Mouse (Mus musculus) E14TG2a.4 (cell line): ENCODE data around the gene Cd59b.
A peak's percentile ranks its signal among the peaks of the same experiment; 100 is the strongest.
"Not testable (repeated sequence)": the region's sequence is repeated elsewhere in the genome, so short reads cannot be mapped to it uniquely, and the experiment has no call there.

Experiments
- H3K27me3 ChIP-seq: 2 replicates; pipeline ENCODE4 v1.6.1; 2014; ENCODE audit warnings: low read length, control low read depth; ENCODE audit not compliant: insufficient read depth
- H3K36me3 ChIP-seq: 2 replicates; pipeline ENCODE4 v1.6.1; 2014; ENCODE audit warnings: low read length, control low read depth; ENCODE audit not compliant: insufficient read depth
- H3K4me1 ChIP-seq: replicated peaks from 2 replicates; pipeline ENCODE4 v1.6.1; 2014; ENCODE audit warnings: low read depth, low read length, control low read depth
- H3K4me3 ChIP-seq: replicated peaks from 2 replicates; pipeline ENCODE4 v1.5.1; 2014; ENCODE audit warnings: mild to moderate bottlenecking, low read length
- H3K9me3 ChIP-seq: 2 replicates; pipeline ENCODE4 v1.6.1; 2014; ENCODE audit warnings: low read length, control low read depth
- CTCF ChIP-seq: conservative IDR thresholded peaks from 2 replicates; pipeline ENCODE4 v1.5.1; 2014; ENCODE audit warnings: low read length
- NANOG ChIP-seq: IDR thresholded peaks from 2 replicates; pipeline ENCODE4 v1.6.1; 2014; ENCODE audit warnings: borderline replicate concordance, low read length, mixed read lengths
- POU5F1 ChIP-seq: IDR thresholded peaks from 2 replicates; pipeline ENCODE4 v1.6.1; 2014; ENCODE audit warnings: low read length, borderline replicate concordance

Gene Cd59b

DNA sequence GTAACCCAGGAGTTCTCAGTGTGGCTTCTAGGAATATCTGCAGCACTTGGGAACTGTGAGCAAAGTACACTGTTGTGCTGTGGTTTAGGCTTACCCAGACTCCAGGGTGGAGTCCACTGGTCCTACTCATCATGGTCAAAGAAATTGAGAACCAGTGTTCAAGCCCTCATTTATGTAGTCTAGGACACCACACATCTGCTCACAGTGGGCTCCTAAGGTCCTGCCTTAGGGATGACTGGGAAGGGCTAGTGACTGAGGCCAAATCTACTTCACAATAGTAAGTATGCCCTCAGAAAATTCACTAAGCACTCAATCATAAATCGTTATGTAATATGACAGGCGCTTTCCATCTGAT, 29.6 kb downstream of the Cd59b start:
- Histone ChIP-seq H3K36me3 (no peaks in the 10 kb centered on the region), H3K9me3 (no peaks in the 10 kb centered on the region), H3K4me1 (peaks cover 32% of the 10 kb centered on the region), H3K27me3 (no peaks in the 10 kb centered on the region), H3K4me3 (no peak overlapping the region)
- TF ChIP-seq CTCF (no peak), NANOG (no peak), POU5F1 (no peak)

DNA sequence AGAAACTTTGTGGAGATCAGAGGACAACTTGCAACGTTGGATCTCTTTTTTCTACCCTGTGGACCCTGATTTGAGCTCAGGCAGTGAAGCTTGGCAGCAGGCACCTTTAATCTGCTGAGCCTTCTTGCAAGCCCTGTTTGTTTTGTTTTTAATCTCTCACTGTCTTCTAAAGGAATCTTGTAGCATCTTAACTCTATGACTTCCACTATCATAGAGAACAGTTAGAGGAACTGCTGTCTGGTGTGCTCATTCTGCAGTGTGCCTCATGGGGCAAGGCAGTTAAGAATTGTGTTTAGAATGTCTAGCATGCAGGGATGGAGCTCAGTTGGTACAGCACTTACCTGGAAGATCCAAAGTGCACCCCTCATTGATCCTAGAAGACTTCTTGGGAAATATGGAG, 30.3 kb downstream of the Cd59b start:
- H3K9me3 ChIP-seq, result no peaks in the 10 kb centered on the region
- TF ChIP-seq POU5F1 (no peak), CTCF (no peak), NANOG (no peak)
- H3K4me3 ChIP-seq, result no peak overlapping the region
- peaks cover 32% of the 10 kb centered on the region for H3K4me1 ChIP-seq
- no peaks in the 10 kb centered on the region for H3K36me3 ChIP-seq
- H3K27me3 ChIP-seq, result no peaks in the 10 kb centered on the region

DNA sequence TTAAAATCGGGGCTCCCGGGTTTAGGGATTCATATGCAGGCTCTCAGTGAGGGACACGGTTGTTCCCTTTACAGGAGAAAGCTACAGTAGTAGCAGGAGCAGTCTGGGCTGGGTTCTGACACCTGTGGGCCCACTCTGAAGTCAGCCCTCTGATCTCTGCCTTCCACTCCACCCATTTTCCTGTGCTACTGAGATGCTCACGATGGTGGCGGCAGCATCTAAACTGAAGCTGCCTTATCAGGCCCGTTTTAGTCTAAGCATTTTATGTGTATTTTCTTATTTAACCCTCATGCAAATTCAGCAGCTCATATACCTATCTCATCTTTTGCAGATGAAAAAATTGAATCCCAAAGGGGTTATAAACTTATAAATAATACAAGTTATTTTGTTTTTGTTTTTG, 35.2 kb downstream of the Cd59b start:
- Histone ChIP-seq H3K36me3 (peaks cover 4% of the 10 kb centered on the region; the same call in 1 of the 2 replicates), H3K27me3 (no peaks in the 10 kb centered on the region), H3K4me1 (peaks cover 10% of the 10 kb centered on the region), H3K4me3 (no peak overlapping the region), H3K9me3 (no peaks in the 10 kb centered on the region)
- TF ChIP-seq CTCF (no peak), NANOG (no peak), POU5F1 (no peak)

DNA sequence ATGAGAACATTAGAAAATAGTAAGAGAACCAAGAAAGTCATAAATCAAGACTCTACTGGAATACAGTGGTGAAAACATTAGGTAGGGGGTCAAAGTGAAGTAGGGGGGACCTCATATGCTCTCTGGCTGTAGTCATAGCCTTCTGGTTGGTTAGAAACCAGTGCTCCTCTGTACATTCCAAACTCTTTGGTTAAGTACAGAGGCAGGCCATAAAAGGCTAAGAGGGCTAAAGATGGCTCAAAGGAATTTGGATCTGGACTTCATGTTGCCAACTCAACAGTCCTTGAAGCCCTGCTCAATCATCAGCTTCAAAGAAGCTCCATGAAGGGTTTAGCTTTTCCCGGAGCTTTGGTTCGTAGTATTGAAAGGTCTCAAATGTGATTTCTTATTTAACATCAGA, 39.4 kb downstream of the Cd59b start:
- not testable (repeated sequence) for H3K4me3 ChIP-seq, H3K27me3 ChIP-seq, H3K9me3 ChIP-seq, H3K36me3 ChIP-seq
- peaks cover 13% of the 10 kb centered on the region for H3K4me1 ChIP-seq

GRCm38 (mm10) chr2:104109528-104109927, 39.9 kb downstream of the Cd59b start:
- TF ChIP-seq POU5F1, result no peak
- Histone ChIP-seq H3K36me3 (peaks cover 4% of the 10 kb centered on the region; the same call in 1 of the 2 replicates), H3K9me3 (no peaks in the 10 kb centered on the region), H3K4me3 (peak overlapping the region; percentile 11; the same call in 1 of the 2 replicates), H3K27me3 (no peaks in the 10 kb centered on the region), H3K4me1 (peaks cover 13% of the 10 kb centered on the region)

DNA sequence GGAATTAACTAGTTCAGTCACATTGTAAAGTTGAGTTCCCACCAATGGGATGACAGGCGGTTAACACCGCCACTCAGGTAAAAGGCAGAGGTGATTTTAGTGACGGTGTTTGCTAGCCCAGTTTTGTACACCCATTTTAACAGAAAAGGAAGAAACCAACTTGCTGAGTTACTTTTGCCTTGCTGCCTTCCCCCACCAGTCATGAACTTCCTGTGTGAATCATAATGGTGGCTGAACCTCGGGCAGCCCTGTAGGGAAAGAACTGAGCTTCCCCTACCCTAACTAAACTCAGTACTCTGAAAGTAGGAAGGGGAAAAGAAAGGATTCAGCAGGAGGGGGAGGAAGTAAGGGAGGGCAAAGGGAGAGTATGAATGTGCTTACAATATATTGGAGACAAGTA, 40.4 kb downstream of the Cd59b start:
- H3K27me3 ChIP-seq, result no peaks in the 10 kb centered on the region
- H3K4me3 ChIP-seq, result peak overlapping the region; percentile 11; the same call in 1 of the 2 replicates
- TF ChIP-seq CTCF (no peak), POU5F1 (no peak), NANOG (no peak)
- peaks cover 4% of the 10 kb centered on the region; the same call in 1 of the 2 replicates for H3K36me3 ChIP-seq
- peaks cover 13% of the 10 kb centered on the region for H3K4me1 ChIP-seq
- H3K9me3 ChIP-seq, result no peaks in the 10 kb centered on the region

DNA sequence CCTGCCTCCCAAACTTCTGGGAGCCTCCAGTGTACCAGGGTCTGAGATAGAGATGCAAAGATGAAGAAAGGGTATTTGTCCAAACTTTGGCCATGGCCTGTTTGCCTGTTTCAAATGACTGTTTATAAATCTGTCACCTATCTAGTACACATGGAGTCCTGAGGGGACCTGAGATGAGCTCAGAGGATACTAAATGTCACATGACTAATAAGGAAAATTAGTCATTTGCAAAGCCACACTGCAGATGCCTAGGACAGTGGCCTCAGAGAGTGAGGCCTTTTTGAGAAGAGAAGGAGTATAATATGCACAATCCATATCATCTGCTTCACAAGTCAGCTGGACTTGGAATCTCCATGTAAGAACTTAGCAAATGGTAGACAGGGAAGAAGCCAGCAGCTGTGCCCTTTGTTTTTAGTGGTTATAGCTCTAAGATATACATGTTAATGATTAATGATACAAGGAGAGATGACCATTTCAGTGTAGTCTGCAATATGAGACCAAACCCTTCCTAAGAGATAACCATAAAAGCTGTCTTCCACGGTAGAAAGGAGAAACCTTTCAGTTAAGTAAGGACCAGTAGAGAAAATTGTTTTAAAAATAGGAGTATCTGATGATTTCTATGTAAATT, 41.6 kb downstream of the Cd59b start:
- not testable (repeated sequence) for H3K36me3 ChIP-seq, H3K9me3 ChIP-seq, H3K27me3 ChIP-seq, H3K4me3 ChIP-seq
- H3K4me1 ChIP-seq, result peaks cover 13% of the 10 kb centered on the region

DNA sequence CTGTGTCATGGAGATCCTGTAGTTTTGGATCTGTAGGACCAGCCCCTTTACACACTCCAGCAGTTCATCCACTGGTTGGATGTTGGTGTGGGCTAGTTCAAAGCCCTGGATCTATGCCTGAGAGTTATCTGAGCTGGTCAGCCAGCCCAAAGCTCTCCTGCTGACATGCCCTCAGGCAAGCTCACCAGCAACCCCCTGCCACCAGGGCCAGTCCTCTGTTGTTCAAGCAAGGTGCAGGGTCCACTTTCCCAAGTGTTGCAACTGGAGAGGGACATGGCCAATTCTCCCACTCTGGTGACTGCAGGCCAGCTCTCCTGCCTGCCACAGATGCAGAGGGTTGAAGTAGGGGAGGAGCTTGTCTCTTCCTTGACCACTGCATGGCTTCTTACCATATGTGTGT, 43.9 kb downstream of the Cd59b start:
- H3K9me3 ChIP-seq, H3K4me3 ChIP-seq, H3K36me3 ChIP-seq, H3K27me3 ChIP-seq: not testable (repeated sequence)
- H3K4me1 ChIP-seq, result peaks cover 14% of the 10 kb centered on the region

DNA sequence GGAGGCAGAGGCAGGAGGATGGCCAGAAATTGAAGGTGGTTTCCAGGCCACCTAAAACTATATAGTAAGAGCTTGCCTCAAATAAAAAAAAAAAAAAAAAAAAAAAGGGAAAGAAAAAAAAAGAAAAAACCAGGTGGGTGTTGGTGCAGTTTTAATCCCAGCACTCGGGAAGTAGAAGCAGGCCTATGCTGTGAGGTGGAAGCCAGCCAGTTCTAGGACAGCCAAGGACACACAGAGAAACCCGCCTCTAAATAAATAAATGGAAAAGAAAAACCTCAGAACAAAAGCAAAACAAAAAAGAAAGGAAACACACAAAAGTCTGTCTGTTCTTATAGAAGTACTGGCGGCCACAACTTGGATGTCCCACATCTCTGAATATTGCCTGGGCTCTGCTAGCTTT, 45.2 kb downstream of the Cd59b start:
- no peaks in the 10 kb centered on the region for H3K27me3 ChIP-seq
- H3K4me3 ChIP-seq, result no peak overlapping the region
- H3K36me3 ChIP-seq, result no peaks in the 10 kb centered on the region
- peaks cover 14% of the 10 kb centered on the region for H3K4me1 ChIP-seq
- 0 out of 2 replicates have a peak, but pooled peaks cover 3% of the 10 kb centered on the region for H3K9me3 ChIP-seq
- no peak for TF ChIP-seq CTCF
- TF ChIP-seq NANOG, result no peak
- TF ChIP-seq POU5F1, result no peak

GRCm38 (mm10) chr2:104117173-104117572, 47.5 kb downstream of the Cd59b start:
- not testable (repeated sequence) for H3K9me3 ChIP-seq, H3K27me3 ChIP-seq, H3K36me3 ChIP-seq, H3K4me3 ChIP-seq
- peaks cover 19% of the 10 kb centered on the region for H3K4me1 ChIP-seq
